Mouse (Mus musculus): ENCODE results near the gene Tmem59. TPM values are rescaled to one million over a fixed set of nuclear protein-coding genes. Genes with fewer than 3 reads are reported as not detected.

The Tmem59 gene
- 302 and 326 TPM in 2 replicates for polyA plus RNA-seq (2014; fragmentation: Nextera tagmentation; extraction: Ambion mirVana)

- Histone ChIP-seq H3K9ac (ENCODE audit: low read depth, low read length) (peak within 1 kb of the TSS; percentile 94), H3K4me3 (ENCODE audit: low read depth, low read length) (peak within 1 kb of the TSS; percentile 97), H3K9me3 (replicated peaks; ENCODE audit: control insufficient read depth, low read length) (no peaks in the 10 kb centered on the region), H3K27me3 (ENCODE audit: control insufficient read depth, insufficient read depth, low read length) (no peaks in the 10 kb centered on the region), H3K36me3 (ENCODE audit: control insufficient read depth, insufficient read depth, low read length) (peaks cover 8% of the 10 kb centered on the region), H3K27ac (ENCODE audit: low read depth, low read length) (peak within 1 kb of the TSS; percentile 99), H3K4me1 (ENCODE audit: control insufficient read depth, insufficient read depth, low read length) (peaks cover 6% of the 10 kb centered on the region), H3K4me2 (peak within 1 kb of the TSS; percentile 86)
- WGBS (ENCODE audit: insufficient replicate concordance), result under 1% methylated on average over 48 of the region's 49 CpGs
- ATAC-seq (replicated peaks; ENCODE audit: insufficient number of reproducible peaks, low FRiP score, low TSS enrichment), result peak; percentile 90
These were observed at the start of gene Tmem59 for GRCm38 (mm10) chr4:107178182-107178829. Gene Tmem59, plus strand, starts transcription at chr4:107178399.

GRCm38 (mm10) chr4:107129373-107129772 is 48.8 kb upstream of the Tmem59 start:
- Histone ChIP-seq H3K27ac (ENCODE audit: low read depth, low read length) (no peak overlapping the region), H3K27me3 (ENCODE audit: control insufficient read depth, insufficient read depth, low read length) (peaks cover 10% of the 10 kb centered on the region), H3K4me3 (ENCODE audit: low read depth, low read length) (no peak overlapping the region), H3K4me1 (ENCODE audit: control insufficient read depth, insufficient read depth, low read length) (peaks cover 12% of the 10 kb centered on the region), H3K9me3 (replicated peaks; ENCODE audit: control insufficient read depth, low read length) (no peaks in the 10 kb centered on the region), H3K36me3 (ENCODE audit: control insufficient read depth, insufficient read depth, low read length) (no peaks in the 10 kb centered on the region), H3K4me2 (no peak overlapping the region), H3K9ac (ENCODE audit: low read depth, low read length) (peak overlapping the region; percentile 16; the same call in 1 of the 2 replicates)
- WGBS (ENCODE audit: insufficient replicate concordance), result 59% methylated on average over 8 of the region's 8 CpGs
- ATAC-seq (replicated peaks; ENCODE audit: insufficient number of reproducible peaks, low FRiP score, low TSS enrichment), result no peak

DNA sequence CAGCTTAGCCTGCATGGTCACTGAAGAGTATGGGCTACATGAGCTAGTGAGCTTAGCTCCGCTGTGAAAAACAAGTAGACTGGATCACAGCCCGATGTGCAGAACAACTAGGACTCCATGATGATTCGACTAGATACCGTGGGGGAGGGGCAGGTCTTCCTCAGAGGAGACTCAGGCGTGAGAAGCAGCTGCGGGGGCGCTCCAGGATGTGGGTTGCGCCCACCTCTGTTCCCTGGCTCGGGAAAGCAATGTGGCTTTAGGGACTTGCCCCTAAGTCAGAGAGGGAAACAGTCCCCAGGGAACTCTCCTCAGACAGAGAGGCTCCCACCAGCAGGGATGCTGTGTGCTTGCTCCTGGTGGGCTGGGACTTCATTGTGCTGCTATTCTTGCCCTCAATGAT is 47.7 kb upstream of the Tmem59 start:
- no peak overlapping the region for H3K4me2 ChIP-seq
- H3K9ac ChIP-seq (ENCODE audit: low read depth, low read length), result no peak overlapping the region
- WGBS (ENCODE audit: insufficient replicate concordance), result 18% methylated on average over 9 of the region's 9 CpGs
- H3K36me3 ChIP-seq (ENCODE audit: control insufficient read depth, insufficient read depth, low read length), result no peaks in the 10 kb centered on the region
- ATAC-seq (replicated peaks; ENCODE audit: insufficient number of reproducible peaks, low FRiP score, low TSS enrichment), result no peak
- H3K27ac ChIP-seq (ENCODE audit: low read depth, low read length), result no peak overlapping the region
- H3K9me3 ChIP-seq (replicated peaks; ENCODE audit: control insufficient read depth, low read length), result no peaks in the 10 kb centered on the region
- no peak overlapping the region for H3K4me3 ChIP-seq (ENCODE audit: low read depth, low read length)
- H3K27me3 ChIP-seq (ENCODE audit: control insufficient read depth, insufficient read depth, low read length), result peaks cover 7% of the 10 kb centered on the region
- peaks cover 17% of the 10 kb centered on the region for H3K4me1 ChIP-seq (ENCODE audit: control insufficient read depth, insufficient read depth, low read length)

DNA sequence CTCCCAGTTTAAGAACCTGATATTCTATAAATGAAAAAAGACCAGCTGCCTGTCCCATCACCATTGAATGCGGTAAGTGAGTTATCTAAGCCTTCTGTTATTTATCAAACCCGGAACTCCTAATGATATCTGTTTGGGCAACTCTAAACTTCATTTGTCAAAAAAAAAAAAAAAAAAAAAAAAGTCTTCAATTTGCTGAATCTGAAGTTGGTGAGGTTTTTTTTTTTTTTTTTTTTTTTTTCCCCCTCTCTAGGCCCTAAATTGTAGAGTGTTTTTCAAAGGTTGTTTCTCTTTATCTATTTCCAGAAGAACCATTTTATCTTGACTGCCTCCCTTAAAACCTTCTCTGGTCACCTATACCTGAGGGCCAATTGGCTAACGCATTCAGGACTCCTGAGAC is 43.3 kb upstream of the Tmem59 start:
- no peak overlapping the region for H3K4me2 ChIP-seq
- H3K27me3 ChIP-seq (ENCODE audit: control insufficient read depth, insufficient read depth, low read length), result no peaks in the 10 kb centered on the region
- ATAC-seq (replicated peaks; ENCODE audit: insufficient number of reproducible peaks, low FRiP score, low TSS enrichment), result no peak
- no peaks in the 10 kb centered on the region for H3K9me3 ChIP-seq (replicated peaks; ENCODE audit: control insufficient read depth, low read length)
- H3K27ac ChIP-seq (ENCODE audit: low read depth, low read length), result no peak overlapping the region
- peaks cover 27% of the 10 kb centered on the region for H3K4me1 ChIP-seq (ENCODE audit: control insufficient read depth, insufficient read depth, low read length)
- no peak overlapping the region for H3K4me3 ChIP-seq (ENCODE audit: low read depth, low read length)
- 76% methylated on average over 3 of the region's 3 CpGs for WGBS (ENCODE audit: insufficient replicate concordance)
- H3K9ac ChIP-seq (ENCODE audit: low read depth, low read length), result no peak overlapping the region
- H3K36me3 ChIP-seq (ENCODE audit: control insufficient read depth, insufficient read depth, low read length), result no peaks in the 10 kb centered on the region

- WGBS (ENCODE audit: insufficient replicate concordance), result 70% methylated on average over 5 of the region's 5 CpGs
- no peak overlapping the region for H3K9ac ChIP-seq (ENCODE audit: low read depth, low read length)
- no peaks in the 10 kb centered on the region for H3K27me3 ChIP-seq (ENCODE audit: control insufficient read depth, insufficient read depth, low read length)
- H3K4me1 ChIP-seq (ENCODE audit: control insufficient read depth, insufficient read depth, low read length), result peaks cover 30% of the 10 kb centered on the region
- no peak for ATAC-seq (replicated peaks; ENCODE audit: insufficient number of reproducible peaks, low FRiP score, low TSS enrichment)
- no peak overlapping the region for H3K4me2 ChIP-seq
- H3K9me3 ChIP-seq (replicated peaks; ENCODE audit: control insufficient read depth, low read length), result no peaks in the 10 kb centered on the region
- no peaks in the 10 kb centered on the region for H3K36me3 ChIP-seq (ENCODE audit: control insufficient read depth, insufficient read depth, low read length)
- no peak overlapping the region for H3K4me3 ChIP-seq (ENCODE audit: low read depth, low read length)
- no peak overlapping the region for H3K27ac ChIP-seq (ENCODE audit: low read depth, low read length)
These were observed 42.5 kb upstream of the Tmem59 start for GRCm38 (mm10) chr4:107135663-107136062.

- Histone ChIP-seq H3K9me3 (replicated peaks; ENCODE audit: control insufficient read depth, low read length) (no peaks in the 10 kb centered on the region), H3K27ac (ENCODE audit: low read depth, low read length) (no peak overlapping the region), H3K27me3 (ENCODE audit: control insufficient read depth, insufficient read depth, low read length) (no peaks in the 10 kb centered on the region), H3K9ac (ENCODE audit: low read depth, low read length) (no peak overlapping the region), H3K36me3 (ENCODE audit: control insufficient read depth, insufficient read depth, low read length) (no peaks in the 10 kb centered on the region), H3K4me2 (no peak overlapping the region), H3K4me1 (ENCODE audit: control insufficient read depth, insufficient read depth, low read length) (peaks cover 30% of the 10 kb centered on the region), H3K4me3 (ENCODE audit: low read depth, low read length) (no peak overlapping the region)
- WGBS (ENCODE audit: insufficient replicate concordance), result 25% methylated on average over 3 of the region's 3 CpGs
- ATAC-seq (replicated peaks; ENCODE audit: insufficient number of reproducible peaks, low FRiP score, low TSS enrichment), result no peak
These were observed 41.7 kb upstream of the Tmem59 start for GRCm38 (mm10) chr4:107136531-107136930.

DNA sequence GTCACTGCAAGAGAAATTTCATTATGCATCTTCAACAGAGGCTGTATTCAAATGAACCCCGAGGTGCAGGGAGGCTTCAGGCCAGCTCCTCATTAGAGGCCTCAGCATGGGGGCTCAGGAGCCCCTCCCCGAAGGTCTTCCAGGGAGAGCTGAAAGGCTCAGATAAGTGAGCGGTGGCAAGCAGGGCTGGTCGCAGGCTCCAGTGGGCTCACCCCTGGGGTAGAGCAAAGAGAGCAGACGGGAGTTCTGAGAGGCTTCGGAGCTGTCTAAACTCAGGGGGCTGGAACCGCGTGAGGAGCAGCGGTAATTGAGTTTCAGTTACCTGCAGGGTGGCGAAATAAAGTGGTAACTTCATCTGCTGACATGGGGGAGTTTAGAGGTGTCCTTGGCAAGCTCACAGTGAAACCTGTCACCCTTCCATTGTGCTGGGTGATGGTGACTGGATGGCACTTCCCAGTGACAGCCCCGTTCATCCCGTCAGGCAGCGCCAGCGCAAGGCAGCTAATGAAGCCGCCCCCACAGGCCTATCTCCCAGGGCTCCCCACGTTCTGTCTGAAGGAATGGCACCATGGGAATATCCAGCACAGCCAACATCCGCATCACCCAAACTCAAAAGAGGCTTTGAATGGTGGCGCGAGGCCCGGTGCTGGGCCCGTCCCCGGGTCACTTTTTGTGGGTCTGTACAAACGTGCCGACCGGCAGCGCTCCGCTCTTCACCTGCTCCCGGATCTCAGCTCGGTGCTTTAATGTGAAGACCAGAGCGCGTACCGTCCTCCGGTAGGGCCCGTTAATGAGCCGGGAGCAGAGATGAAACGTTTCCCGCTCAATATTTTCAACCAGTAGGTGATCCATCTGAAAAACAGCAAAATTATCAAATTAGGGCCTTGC is 39.0 kb upstream of the Tmem59 start:
- peaks cover 30% of the 10 kb centered on the region for H3K4me1 ChIP-seq (ENCODE audit: control insufficient read depth, insufficient read depth, low read length)
- H3K4me2 ChIP-seq, result 0 out of 2 replicates have a peak overlapping the region, but pooled peaks have one; percentile 1
- no peak overlapping the region for H3K9ac ChIP-seq (ENCODE audit: low read depth, low read length)
- no peak for ATAC-seq (replicated peaks; ENCODE audit: insufficient number of reproducible peaks, low FRiP score, low TSS enrichment)
- H3K36me3 ChIP-seq (ENCODE audit: control insufficient read depth, insufficient read depth, low read length), result no peaks in the 10 kb centered on the region
- no peaks in the 10 kb centered on the region for H3K27me3 ChIP-seq (ENCODE audit: control insufficient read depth, insufficient read depth, low read length)
- H3K4me3 ChIP-seq (ENCODE audit: low read depth, low read length), result no peak overlapping the region
- no peaks in the 10 kb centered on the region for H3K9me3 ChIP-seq (replicated peaks; ENCODE audit: control insufficient read depth, low read length)
- WGBS (ENCODE audit: insufficient replicate concordance), result 43% methylated on average over 37 of the region's 37 CpGs
- H3K27ac ChIP-seq (ENCODE audit: low read depth, low read length), result no peak overlapping the region

GRCm38 (mm10) chr4:107139836-107140631 is 38.2 kb upstream of the Tmem59 start:
- whole genome bisulfite sequencing (ENCODE audit: insufficient replicate concordance), result 51% methylated on average over 13 of the region's 13 CpGs
- Histone ChIP-seq H3K9ac (ENCODE audit: low read depth, low read length) (no peak overlapping the region), H3K4me1 (ENCODE audit: control insufficient read depth, insufficient read depth, low read length) (peaks cover 30% of the 10 kb centered on the region), H3K4me2 (no peak overlapping the region), H3K9me3 (replicated peaks; ENCODE audit: control insufficient read depth, low read length) (no peaks in the 10 kb centered on the region), H3K27ac (ENCODE audit: low read depth, low read length) (no peak overlapping the region), H3K27me3 (ENCODE audit: control insufficient read depth, insufficient read depth, low read length) (no peaks in the 10 kb centered on the region), H3K4me3 (ENCODE audit: low read depth, low read length) (no peak overlapping the region), H3K36me3 (ENCODE audit: control insufficient read depth, insufficient read depth, low read length) (no peaks in the 10 kb centered on the region)
- no peak; the same call in 1 of the 2 replicates for ATAC-seq (replicated peaks; ENCODE audit: insufficient number of reproducible peaks, low FRiP score, low TSS enrichment)

Measured in heart, embryonic 11.5 days (tissue).